Mouse (Mus musculus) hindlimb bud, embryonic 11.5 days (tissue): ENCODE measurements around the gene Qrich1.

ENCODE experiments used
- DNase-seq: peaks from one replicate; pipeline ENCODE4 v3.0.0-alpha.2; 2012; ENCODE audit warnings: low read depth, low spot score; ENCODE audit errors: extremely low spot score

The Qrich1 gene

DNA sequence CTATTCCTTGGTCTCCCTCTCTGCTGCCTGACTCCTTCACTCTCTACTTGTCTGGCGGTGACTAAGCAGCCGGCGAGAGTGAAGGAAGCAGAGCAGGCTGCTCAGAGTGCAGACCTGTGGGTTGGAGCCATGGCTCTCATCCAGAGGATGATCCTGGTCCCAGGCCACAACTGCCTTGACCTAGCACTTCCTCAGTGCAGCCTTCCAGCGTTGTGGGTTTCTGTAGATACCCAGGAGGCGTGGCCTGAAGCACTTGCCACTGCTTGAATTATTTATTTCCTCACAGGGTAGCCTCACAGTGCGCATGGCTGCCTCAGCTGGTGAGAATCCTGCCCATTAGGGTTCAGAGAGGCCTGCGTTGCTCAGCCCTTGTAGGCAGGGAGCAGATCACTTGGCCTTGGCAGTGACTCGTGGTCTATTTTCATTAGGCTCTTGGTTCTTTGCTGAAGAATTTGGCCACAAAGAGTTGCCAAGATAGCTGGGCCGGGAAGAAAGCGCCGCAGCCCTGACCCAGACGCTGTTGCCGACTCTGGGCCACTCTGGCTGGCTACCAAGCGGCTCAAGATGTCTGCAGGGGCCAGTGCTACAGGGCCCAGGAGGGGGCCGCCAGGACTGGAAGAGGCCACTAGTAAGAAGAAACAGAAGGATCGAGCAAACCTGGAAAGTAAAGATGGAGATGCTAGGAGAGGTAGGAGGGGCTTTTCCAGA is 24.4 kb upstream of the Qrich1 start:
- DNase-seq, result no peak

- DNase-seq, result no peak
These were observed 23.4 kb upstream of the Qrich1 start for GRCm38 (mm10) chr9:108493246-108493645.

- no peak for DNase-seq
These were observed 22.3 kb upstream of the Qrich1 start for GRCm38 (mm10) chr9:108494146-108494825.

GRCm38 (mm10) chr9:108494905-108495304 is 21.7 kb upstream of the Qrich1 start:
- DNase-seq, result no peak

DNA sequence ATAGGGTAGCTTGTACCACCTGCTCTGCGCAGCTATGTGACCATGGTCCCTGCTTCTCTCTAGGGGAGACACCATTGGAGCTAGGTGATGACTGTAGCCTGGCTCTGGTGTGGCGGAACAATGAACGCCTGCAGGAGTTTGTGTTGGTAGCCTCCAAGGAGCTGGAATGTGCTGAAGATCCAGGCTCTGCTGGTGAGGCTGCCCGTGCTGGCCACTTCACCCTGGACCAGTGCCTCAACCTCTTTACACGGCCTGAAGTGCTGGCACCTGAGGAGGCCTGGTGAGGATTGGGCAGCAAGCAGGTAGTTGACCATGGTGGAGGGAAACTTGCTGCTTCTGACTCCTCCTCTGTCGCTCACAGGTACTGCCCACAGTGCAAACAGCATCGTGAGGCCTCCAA is 17.4 kb upstream of the Qrich1 start:
- DNase-seq, result no peak

DNA sequence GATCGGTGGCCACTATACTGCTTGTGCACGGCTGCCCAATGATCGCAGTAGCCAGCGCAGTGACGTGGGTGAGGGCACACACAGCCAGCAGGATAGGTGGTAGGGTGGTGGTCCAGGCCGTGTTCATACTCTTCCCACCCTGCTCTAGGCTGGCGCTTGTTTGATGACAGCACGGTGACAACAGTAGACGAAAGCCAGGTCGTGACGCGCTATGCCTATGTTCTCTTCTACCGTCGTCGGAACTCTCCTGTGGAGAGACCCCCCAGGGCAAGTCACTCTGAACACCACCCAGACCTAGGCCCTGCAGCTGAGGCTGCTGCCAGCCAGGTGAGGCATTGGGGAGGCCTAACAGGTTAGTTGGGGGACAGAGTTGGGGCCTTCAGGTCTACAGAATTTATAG is 16.7 kb upstream of the Qrich1 start:
- DNase-seq, result no peak

- no peak for DNase-seq
These were observed 9.7 kb upstream of the Qrich1 start for GRCm38 (mm10) chr9:108506901-108507300.

GRCm38 (mm10) chr9:108507619-108508434 is 8.8 kb upstream of the Qrich1 start, which contains the start of gene Qars:
Gene Qars, plus strand, starts transcription at chr9:108507706.
- peak; percentile 91 for DNase-seq

- DNase-seq, result no peak
These were observed 7.8 kb upstream of the Qrich1 start for GRCm38 (mm10) chr9:108508776-108509175.

- peak; percentile 35 for DNase-seq
These were observed 786 bp downstream of the Qrich1 start for GRCm38 (mm10) chr9:108517253-108517930.

DNA sequence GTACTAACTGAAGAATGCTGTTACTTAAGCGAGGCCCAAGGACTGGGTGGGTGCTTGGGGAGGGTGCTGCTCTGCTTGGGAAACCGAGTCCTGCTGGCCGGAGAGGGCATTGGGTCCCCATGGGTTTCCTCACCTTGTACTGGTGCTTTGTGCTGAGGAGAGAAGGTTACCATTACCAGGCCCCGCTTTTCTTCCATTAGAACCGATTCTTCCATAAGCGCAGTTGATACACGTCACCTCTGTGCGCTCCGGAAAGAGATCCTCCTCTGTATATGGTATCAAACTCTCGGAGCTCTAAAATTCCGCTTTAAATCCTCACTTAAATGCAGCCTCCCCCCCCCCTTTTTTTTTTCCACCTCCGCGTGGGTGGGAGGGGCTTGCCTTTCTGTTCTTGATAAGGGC is 1.3 kb downstream of the Qrich1 start:
- peak; percentile 35 for DNase-seq

- no peak for DNase-seq
These were observed 5.0 kb downstream of the Qrich1 start for GRCm38 (mm10) chr9:108521604-108522003.

GRCm38 (mm10) chr9:108523341-108523740 is 6.7 kb downstream of the Qrich1 start:
- DNase-seq, result no peak

- no peak for DNase-seq
These were observed 8.8 kb downstream of the Qrich1 start for GRCm38 (mm10) chr9:108525400-108525799.

DNA sequence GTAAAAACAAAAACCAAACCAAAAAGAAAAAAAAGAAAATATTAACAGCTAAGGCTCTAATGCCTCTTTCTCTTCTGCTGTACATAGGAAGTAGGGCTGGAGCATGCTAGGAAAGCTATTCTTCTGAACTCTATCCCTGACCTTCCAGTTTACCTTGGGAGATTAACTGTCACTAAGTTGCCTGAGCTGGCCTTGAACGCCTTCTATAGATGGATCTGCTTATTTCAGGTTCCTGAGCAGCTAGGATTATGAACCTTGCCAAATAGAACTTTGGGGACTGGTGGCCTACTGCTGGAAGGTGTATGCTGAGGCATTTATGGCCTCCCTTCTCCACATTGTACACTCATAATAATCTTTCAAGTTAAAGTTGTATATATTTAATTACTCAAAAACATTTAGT is 14.3 kb downstream of the Qrich1 start:
- DNase-seq, result no peak

DNA sequence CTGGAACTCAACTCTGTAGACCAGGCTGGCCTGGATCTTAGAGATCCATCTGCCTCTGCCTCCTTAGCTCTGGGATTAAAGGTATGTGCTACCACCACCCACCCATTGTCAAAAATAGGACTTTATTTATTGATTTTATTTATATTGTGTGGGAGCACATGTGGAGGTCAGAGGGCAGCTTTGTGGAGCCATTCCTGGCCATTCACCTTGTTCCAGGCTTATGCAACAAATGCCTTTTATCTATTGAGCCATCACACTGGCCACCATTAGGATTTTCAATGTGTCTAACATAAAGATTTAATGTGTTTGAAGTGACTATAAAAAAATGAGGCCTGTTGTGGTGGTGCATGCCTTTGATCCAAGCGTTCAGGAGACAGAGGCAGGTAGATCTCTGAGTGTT is 14.9 kb downstream of the Qrich1 start:
- DNase-seq, result no peak

- no peak for DNase-seq
These were observed 24.2 kb downstream of the Qrich1 start for GRCm38 (mm10) chr9:108540846-108541245.

GRCm38 (mm10) chr9:108545986-108546385 is 29.4 kb downstream of the Qrich1 start:
- DNase-seq, result no peak

GRCm38 (mm10) chr9:108546875-108547274 is 30.3 kb downstream of the Qrich1 start:
- no peak for DNase-seq

DNA sequence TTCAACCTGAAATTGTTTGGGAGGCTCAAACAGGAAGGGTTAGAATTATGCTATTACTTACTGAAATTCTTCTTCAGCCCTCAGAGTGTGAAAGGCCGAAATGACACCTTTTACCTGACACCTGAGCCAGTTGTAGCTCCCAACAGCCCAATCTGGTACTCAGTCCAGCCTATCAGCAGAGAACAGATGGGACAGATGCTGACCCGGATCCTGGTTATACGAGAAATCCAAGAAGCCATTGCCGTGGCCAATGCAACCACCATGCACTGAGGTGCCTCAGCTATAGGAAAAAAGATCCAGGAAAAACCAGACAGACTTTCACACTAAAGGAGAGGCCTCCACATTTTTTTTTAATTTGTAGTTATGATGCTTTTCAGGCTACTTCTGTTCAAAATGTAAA is 42.6 kb downstream of the Qrich1 start:
- DNase-seq, result no peak

GRCm38 (mm10) chr9:108560227-108560841 is 43.7 kb downstream of the Qrich1 start, which contains the start of gene Impdh2:
Gene Impdh2, plus strand, starts transcription at chr9:108560286.
- peak; percentile 95 for DNase-seq
